Mouse (Mus musculus): ENCODE results near the gene Ube2q2. TPM values are rescaled to one million over a fixed set of nuclear protein-coding genes. Genes with fewer than 3 reads are reported as not detected.
A peak's percentile ranks its signal among the peaks of the same experiment; 100 is the strongest.
"Not testable (repeated sequence)": the region's sequence is repeated elsewhere in the genome, so short reads cannot be mapped to it uniquely, and the experiment has no call there.

Gene Ube2q2
- polyA plus RNA-seq (2012; ENCODE audit: insufficient read depth, insufficient read length, missing spikeins): 54.6 and 56.9 TPM in 2 replicates

DNA sequence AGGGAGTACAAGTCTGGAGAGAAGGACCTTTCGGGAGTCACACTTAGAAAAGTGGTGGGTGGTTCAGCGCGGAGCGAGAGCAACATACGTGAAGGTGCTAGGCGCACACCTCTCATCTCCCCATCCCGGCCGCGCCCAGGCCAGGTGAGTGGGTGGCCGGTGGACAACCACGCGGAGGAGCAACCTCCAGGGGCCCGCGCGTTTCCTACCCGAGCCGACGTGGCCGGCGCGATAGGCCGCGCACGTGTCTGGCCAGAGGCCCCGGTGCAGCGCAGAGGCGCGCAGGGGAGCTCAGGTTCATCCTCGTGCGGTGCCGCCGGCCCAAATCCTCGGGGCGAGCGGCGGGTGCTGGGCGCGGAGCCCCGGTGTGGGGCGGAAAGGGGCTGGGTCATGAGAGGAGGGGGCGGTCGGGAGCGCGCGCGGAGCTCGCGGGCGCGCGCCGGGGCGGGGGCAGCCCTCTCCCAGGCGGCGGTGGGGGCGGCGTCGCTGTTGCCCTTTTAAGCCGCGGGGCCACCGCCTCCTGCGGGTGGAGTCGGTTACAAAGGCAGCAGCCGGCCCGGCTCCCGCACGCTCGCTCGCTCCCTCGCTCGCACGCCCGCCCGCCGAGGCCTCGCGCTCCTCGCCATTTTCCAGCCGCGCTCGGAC lies at the start of gene Ube2q2:
TSS of gene Ube2q2 (plus strand) at position 1 of the 645 bp plus-strand sequence.
- H3K27ac ChIP-seq (ENCODE audit: insufficient read depth, low read depth, low read length): peak within 1 kb of the TSS; percentile 55
- H3K4me1 ChIP-seq (ENCODE audit: control insufficient read depth, insufficient read depth, low read length): peaks cover 21% of the 10 kb centered on the region
- peak within 1 kb of the TSS; percentile 99 for H3K4me3 ChIP-seq (ENCODE audit: insufficient read depth, low read length)
- TF ChIP-seq POLR2A (IDR thresholded peaks at IDR 0.05; ENCODE audit: borderline replicate concordance, low read depth, low read length) (no peak), CTCF (IDR thresholded peaks at IDR 0.05; ENCODE audit: low read depth, low read length) (no peak)

DNA sequence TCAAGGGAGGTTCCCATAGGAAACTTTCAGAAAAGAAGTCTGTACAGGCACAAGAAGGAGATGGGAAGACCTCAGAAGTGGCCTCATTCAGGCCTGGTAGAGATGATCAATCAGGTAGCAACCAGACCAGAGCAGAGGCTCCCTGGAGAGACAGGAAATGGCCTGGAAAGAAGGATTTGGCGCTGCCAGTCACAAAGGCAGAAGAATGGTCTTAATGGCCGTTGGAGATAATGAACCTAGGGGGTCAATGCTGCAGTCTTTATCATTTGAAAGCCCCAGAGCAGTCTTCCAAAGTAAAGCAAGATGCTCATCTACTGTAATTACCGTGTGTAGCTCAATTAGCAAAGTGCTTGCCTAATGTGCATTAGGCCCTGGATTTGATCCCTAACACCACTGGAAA lies 47.5 kb upstream of the Ube2q2 start:
- TF ChIP-seq POLR2A (IDR thresholded peaks at IDR 0.05; ENCODE audit: borderline replicate concordance, low read depth, low read length): no peak
- TF ChIP-seq CTCF (IDR thresholded peaks at IDR 0.05; ENCODE audit: low read depth, low read length): no peak
- H3K27ac ChIP-seq (ENCODE audit: insufficient read depth, low read depth, low read length): no peak overlapping the region
- H3K4me3 ChIP-seq (ENCODE audit: insufficient read depth, low read length): no peak overlapping the region
- no peaks in the 10 kb centered on the region for H3K4me1 ChIP-seq (ENCODE audit: control insufficient read depth, insufficient read depth, low read length)

DNA sequence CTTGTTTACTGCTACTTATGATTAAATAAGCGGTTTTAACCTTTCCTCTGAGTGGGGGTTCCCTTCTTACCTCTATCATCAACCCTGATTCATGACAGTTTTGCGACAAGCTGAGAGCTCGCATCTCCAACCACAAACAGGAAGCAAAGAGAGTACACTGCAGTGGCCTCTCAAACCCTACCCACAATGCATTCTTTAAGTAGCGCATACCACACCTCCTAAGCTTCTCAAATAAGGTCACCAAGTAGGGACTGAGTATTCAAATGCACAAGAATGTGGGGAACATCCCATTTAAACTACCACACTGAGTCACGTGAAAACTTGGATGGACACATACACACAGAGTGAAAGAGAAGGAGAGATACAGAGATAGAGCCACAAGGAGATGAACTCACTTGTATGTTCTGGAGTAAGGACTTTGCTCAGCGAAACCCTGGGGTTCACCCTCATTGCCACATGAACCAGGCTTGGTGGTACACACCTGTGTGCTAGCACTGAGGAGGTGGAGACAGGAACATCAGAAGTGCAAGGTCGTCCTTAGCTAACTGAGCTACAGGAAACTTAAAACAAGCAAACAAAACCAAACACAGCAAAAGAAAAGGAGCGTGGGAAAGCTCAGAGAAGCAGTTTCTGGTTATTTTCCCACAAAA lies 46.3 kb upstream of the Ube2q2 start:
- H3K27ac ChIP-seq (ENCODE audit: insufficient read depth, low read depth, low read length): no peak overlapping the region

DNA sequence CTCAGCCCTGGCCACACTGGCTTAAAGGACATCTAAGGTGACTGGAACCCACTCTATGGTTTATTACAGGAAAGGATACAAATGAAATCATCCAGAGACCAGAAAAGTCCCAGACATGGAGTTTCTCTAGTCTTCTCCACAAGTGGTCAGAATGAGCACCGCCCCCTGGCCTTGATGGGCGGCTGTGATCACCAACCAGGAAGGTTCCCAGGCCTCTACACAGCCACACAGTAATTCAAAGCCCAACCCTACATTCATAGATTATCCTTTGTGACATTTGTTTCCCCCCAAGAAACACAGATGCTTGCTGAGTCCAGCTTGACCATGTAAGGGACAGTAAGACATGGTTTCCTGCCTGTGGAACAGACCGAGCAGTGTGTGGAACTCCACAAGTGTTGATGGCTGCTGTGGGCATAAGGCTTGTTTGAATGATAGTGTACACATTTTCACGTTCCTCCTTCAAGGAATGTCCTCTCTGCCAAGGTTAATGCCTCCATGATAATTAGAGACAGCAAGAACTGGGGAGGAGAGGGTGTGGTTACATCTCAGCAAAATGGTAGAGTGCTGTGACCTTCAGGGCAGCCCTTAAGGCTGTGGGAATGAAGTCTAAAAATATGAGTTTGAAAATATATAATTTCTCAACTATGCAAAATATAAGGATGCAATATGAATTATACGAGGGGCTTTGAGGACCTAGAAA lies 45.6 kb upstream of the Ube2q2 start:
- TF ChIP-seq POLR2A (IDR thresholded peaks at IDR 0.05; ENCODE audit: borderline replicate concordance, low read depth, low read length): no peak
- no peak for TF ChIP-seq CTCF (IDR thresholded peaks at IDR 0.05; ENCODE audit: low read depth, low read length)
- no peak overlapping the region for H3K27ac ChIP-seq (ENCODE audit: insufficient read depth, low read depth, low read length)
- H3K4me1 ChIP-seq (ENCODE audit: control insufficient read depth, insufficient read depth, low read length): no peaks in the 10 kb centered on the region
- H3K4me3 ChIP-seq (ENCODE audit: insufficient read depth, low read length): no peak overlapping the region

More for the DNA sequence above, 46.3 kb upstream of the Ube2q2 start:
- no peak overlapping the region for H3K4me3 ChIP-seq (ENCODE audit: insufficient read depth, low read length)
- no peaks in the 10 kb centered on the region for H3K4me1 ChIP-seq (ENCODE audit: control insufficient read depth, insufficient read depth, low read length)
- TF ChIP-seq CTCF (IDR thresholded peaks at IDR 0.05; ENCODE audit: low read depth, low read length) (no peak), POLR2A (IDR thresholded peaks at IDR 0.05; ENCODE audit: borderline replicate concordance, low read depth, low read length) (no peak)

DNA sequence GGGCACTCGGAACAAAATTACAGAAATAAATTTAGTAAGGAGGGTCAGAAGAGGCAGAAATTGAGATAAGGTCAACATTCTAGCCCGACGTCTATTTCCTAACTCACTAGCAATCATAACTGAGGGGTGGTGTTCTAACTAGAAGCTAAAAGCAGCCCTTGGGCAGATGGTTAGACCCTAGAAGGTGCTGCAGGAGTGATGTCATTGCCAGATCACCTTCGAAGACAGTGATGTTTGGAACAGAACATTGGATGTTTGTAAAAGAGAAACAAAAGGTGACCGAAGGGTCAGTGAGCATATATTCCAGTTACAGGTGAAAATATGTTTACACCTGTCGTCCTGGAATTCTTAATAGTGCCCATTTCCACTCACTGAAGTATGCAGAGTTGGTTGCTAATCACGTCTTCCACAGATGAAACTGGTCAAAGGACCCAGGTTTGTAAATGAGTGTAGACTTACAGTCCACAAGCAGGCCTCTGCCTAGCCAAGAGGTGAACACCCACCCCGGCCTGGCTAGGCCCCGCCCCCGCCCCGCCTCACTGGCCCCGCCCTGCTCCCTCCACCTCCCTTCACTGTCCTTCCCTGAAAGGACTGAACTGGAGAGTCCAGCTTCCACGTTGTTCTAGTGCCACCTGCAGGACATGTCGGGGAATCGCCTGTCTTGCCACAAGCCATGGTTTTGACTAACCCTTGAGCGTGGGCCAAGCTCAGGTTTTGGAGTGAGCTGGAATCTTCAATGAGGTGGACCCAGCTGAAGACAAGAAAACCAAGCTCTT lies 38.4 kb upstream of the Ube2q2 start:
- TF ChIP-seq POLR2A (IDR thresholded peaks at IDR 0.05; ENCODE audit: borderline replicate concordance, low read depth, low read length) (no peak), CTCF (IDR thresholded peaks at IDR 0.05; ENCODE audit: low read depth, low read length) (peak; percentile 82)
- Histone ChIP-seq H3K4me1 (ENCODE audit: control insufficient read depth, insufficient read depth, low read length) (peaks cover 21% of the 10 kb centered on the region), H3K27ac (ENCODE audit: insufficient read depth, low read depth, low read length) (no peak overlapping the region), H3K4me3 (ENCODE audit: insufficient read depth, low read length) (no peak overlapping the region)

DNA sequence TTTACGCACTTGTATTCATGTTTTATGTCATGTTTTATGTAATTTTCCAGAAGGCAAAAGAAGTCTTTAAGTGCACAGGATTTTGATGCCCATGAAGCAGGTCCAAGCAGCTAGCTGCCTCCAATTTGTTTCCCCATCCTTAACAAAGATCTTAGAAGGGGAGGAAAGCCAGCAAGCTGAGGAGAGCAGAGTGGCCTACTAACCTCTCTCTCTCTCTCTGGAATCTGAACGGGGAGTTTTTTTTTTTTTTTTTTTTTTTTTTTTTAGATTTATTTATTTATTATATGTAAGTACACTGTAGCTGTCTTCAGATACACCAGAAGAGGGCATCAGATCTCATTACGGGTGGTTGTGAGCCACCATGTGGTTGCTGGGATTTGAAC lies 37.8 kb upstream of the Ube2q2 start:
- H3K4me1 ChIP-seq (ENCODE audit: control insufficient read depth, insufficient read depth, low read length): peaks cover 25% of the 10 kb centered on the region
- H3K27ac ChIP-seq (ENCODE audit: insufficient read depth, low read depth, low read length); H3K4me3 ChIP-seq (ENCODE audit: insufficient read depth, low read length): not testable (repeated sequence)

DNA sequence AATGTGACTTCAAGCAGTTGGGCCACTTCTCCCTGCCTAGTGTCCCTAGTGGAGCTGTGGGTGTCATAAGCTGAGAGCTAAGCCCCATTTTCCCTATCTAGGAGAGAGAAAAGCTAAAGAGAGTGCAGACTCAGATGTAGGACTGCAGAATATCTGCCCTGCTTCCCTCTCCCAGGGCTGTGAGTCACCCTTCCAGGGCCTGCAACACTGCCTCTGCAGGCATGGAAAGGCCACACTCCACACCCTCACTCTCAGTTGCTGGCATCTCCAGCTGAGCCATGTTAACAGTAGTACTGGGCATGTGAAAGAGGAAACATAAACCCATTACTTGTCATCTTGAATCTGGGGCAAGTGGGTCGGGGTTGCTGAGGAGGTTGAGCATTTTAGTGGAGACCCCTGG lies 33.9 kb upstream of the Ube2q2 start:
- Histone ChIP-seq H3K4me3 (ENCODE audit: insufficient read depth, low read length) (no peak overlapping the region), H3K4me1 (ENCODE audit: control insufficient read depth, insufficient read depth, low read length) (peaks cover 30% of the 10 kb centered on the region), H3K27ac (ENCODE audit: insufficient read depth, low read depth, low read length) (peak overlapping the region; percentile 41)
- no peak for TF ChIP-seq CTCF (IDR thresholded peaks at IDR 0.05; ENCODE audit: low read depth, low read length)
- TF ChIP-seq POLR2A (IDR thresholded peaks at IDR 0.05; ENCODE audit: borderline replicate concordance, low read depth, low read length): no peak

DNA sequence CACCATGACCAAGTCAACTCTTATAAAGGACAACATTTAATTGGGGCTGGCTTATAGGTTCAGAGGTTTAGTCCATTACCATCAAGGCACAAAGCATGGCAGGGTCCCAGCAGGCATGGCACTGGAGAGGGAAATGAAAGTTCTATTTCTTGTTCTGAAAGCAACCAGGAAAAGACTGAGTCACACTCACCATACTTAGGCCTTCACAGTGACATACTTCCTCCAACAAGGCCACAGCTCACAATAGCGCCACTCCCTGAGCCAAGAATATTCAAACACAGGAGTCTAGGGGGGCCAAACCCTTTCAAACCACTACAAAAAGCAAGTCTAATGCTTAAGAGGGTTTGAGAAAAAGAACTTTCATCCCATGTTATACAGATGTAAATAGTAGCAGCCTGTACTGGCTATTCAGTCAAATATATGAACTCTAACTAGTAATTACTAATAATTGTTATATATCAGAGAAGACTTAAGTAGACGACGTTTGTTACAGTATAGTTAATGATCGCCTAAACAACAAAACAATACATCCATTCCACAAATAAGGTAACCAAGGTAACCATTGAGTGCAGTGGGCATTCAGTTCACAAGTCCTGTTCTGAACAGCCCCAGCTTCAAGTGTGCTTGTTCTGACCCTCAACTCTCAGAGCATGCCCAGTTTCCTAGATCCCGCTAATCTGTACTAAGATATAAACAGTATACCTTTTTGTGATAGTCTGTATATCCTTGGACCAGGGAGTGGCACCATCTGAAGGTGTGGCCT lies 31.2 kb upstream of the Ube2q2 start:
- peaks cover 23% of the 10 kb centered on the region for H3K4me1 ChIP-seq (ENCODE audit: control insufficient read depth, insufficient read depth, low read length)
- TF ChIP-seq CTCF (IDR thresholded peaks at IDR 0.05; ENCODE audit: low read depth, low read length) (no peak), POLR2A (IDR thresholded peaks at IDR 0.05; ENCODE audit: borderline replicate concordance, low read depth, low read length) (no peak)
- H3K4me3 ChIP-seq (ENCODE audit: insufficient read depth, low read length): no peak overlapping the region
- peak overlapping the region; percentile 64 for H3K27ac ChIP-seq (ENCODE audit: insufficient read depth, low read depth, low read length)

DNA sequence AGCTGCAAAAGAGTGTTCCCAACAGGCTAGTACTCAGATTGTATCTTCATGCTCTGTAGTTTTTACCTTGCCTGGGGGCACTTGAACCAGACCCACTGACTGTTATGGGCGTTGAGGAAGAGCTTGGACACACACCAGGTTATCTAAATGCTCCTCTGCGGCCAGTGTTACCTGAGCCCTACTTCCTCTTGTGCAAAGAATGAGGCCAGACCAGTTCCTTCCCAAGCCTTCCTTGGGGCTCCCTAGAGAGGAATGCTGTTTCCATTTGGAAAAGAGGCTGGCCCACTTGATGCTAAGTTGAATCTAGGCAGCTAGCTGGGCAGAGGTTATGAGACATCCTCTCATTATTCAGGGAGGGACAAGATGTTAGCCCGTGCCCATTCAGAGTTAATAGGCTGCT lies 26.1 kb upstream of the Ube2q2 start:
- H3K27ac ChIP-seq (ENCODE audit: insufficient read depth, low read depth, low read length): no peak overlapping the region
- H3K4me3 ChIP-seq (ENCODE audit: insufficient read depth, low read length): no peak overlapping the region
- peaks cover 14% of the 10 kb centered on the region for H3K4me1 ChIP-seq (ENCODE audit: control insufficient read depth, insufficient read depth, low read length)
- TF ChIP-seq POLR2A (IDR thresholded peaks at IDR 0.05; ENCODE audit: borderline replicate concordance, low read depth, low read length) (no peak), CTCF (IDR thresholded peaks at IDR 0.05; ENCODE audit: low read depth, low read length) (no peak)
